Mouse (Mus musculus) limb, embryonic 15.5 days (tissue): ENCODE measurements around the gene Lrrc58. TPM values are rescaled to one million over a fixed set of nuclear protein-coding genes. Genes with fewer than 3 reads are reported as not detected.

Experiments
- ATAC-seq: fragments of 200-750 bp; cut with Nextera tagmentation; 2 replicates; pipeline ENCODE4 v1.8.0; 2017; ENCODE audit warnings: low read depth, moderate TSS enrichment; ENCODE audit not compliant: insufficient number of reproducible peaks, low FRiP score, low TSS enrichment
- H3K27ac ChIP-seq: fragments of 300-500 bp; sonication (generic); 2 replicates; pipeline ENCODE4 v1.5.1; 2015; ENCODE audit warnings: moderate library complexity, mild to moderate bottlenecking, inconsistent platforms
- H3K27me3 ChIP-seq: fragments of 300-500 bp; sonication (generic); 2 replicates; pipeline ENCODE4 v1.6.1; 2015; ENCODE audit warnings: inconsistent platforms
- H3K36me3 ChIP-seq: fragments of 300-500 bp; sonication (generic); 2 replicates; pipeline ENCODE4 v1.6.1; 2015; ENCODE audit warnings: inconsistent platforms
- H3K4me1 ChIP-seq: fragments of 300-500 bp; sonication (generic); 2 replicates; pipeline ENCODE4 v1.6.1; 2015; ENCODE audit warnings: inconsistent platforms
- H3K4me2 ChIP-seq: fragments of 300-500 bp; sonication (generic); 2 replicates; pipeline ENCODE4 v1.6.1; 2015; ENCODE audit warnings: mild to moderate bottlenecking, inconsistent platforms
- H3K4me3 ChIP-seq: fragments of 300-500 bp; sonication (generic); 2 replicates; pipeline ENCODE4 v1.5.1; 2015; ENCODE audit warnings: mild to moderate bottlenecking, inconsistent platforms
- H3K9ac ChIP-seq: fragments of 300-500 bp; sonication (generic); 2 replicates; pipeline ENCODE4 v1.6.1; 2015; ENCODE audit warnings: inconsistent platforms
- H3K9me3 ChIP-seq: fragments of 300-500 bp; sonication (generic); 2 replicates; pipeline ENCODE4 v1.6.1; 2016; ENCODE audit warnings: inconsistent platforms
- WGBS: fragments of 180-500 bp; shearing (Covaris S2); methylation state at CpG from one replicate; pipeline ENCODE4 v1.1.7; 2015; 5-methylcytosine and 5-hydroxymethylcytosine counted together
- polyA plus RNA-seq: library from polyadenylated mRNA; unstranded; fragments of >200 nt; fragmentation: Nextera tagmentation; extraction: Ambion mirVana; gene quantifications from 2 replicates; pipeline ENCODE4 v1.2.1, GENCODE M21; 2015

Gene Lrrc58
- polyA plus RNA-seq, 1 experiment from 2014 or later = 53.1 TPM

DNA sequence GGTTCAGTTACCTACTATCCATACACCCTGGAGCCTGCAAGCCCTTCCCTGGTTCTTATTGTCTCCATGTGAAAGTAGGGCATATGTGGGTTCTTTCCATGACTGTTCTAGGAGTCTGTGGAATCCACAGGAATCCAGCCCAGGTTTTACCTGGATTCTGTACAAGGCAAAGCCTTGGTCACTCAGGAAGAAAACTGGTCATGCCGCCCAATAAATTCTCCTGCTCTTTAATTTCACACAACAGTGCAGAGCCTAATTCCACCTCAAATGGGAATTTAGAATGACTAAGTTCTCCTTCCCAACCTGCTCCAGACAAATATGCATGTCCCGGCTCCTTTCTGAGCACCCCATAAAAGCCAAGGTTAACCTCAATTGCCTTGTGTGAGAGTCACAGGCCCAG, 31.2 kb downstream of the Lrrc58 start:
- no peak overlapping the region for H3K4me2 ChIP-seq
- 13% methylated on average over 2 of the region's 2 CpGs for WGBS
- H3K4me1 ChIP-seq = peaks cover 6% of the 10 kb centered on the region; the same call in 1 of the 2 replicates
- no peak for ATAC-seq
- no peaks in the 10 kb centered on the region for H3K36me3 ChIP-seq
- no peaks in the 10 kb centered on the region for H3K9me3 ChIP-seq
- H3K27me3 ChIP-seq = no peaks in the 10 kb centered on the region
- no peak overlapping the region for H3K9ac ChIP-seq
- H3K4me3 ChIP-seq = no peak overlapping the region
- peak overlapping the region; percentile 13; the same call in 1 of the 2 replicates for H3K27ac ChIP-seq

DNA sequence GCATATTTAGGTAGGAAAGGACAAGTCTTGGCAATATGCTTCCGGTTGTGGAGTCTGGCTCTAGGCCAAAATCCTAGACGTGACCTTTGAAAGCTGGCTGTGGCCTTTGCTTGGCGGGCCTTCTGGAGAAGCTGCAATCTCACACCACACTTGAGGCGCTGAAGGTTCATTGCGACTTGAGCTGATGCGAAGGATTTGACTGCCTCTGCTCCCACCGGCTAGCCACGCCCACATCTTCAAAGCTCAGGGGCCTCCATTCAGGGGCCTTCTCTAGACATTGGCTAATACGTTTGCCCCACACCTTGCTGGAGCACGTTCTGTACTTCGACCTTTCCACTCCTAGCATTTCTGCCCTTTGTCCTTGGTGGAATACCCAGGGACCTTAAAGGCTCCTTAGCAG, 33.1 kb downstream of the Lrrc58 start:
- no peak for ATAC-seq
- 38% methylated on average over 11 of the region's 11 CpGs for WGBS
- Histone ChIP-seq H3K36me3 (no peaks in the 10 kb centered on the region), H3K4me2 (no peak overlapping the region), H3K9ac (no peak overlapping the region), H3K4me3 (no peak overlapping the region), H3K27ac (no peak overlapping the region), H3K27me3 (no peaks in the 10 kb centered on the region), H3K4me1 (peaks cover 6% of the 10 kb centered on the region; the same call in 1 of the 2 replicates), H3K9me3 (no peaks in the 10 kb centered on the region)

DNA sequence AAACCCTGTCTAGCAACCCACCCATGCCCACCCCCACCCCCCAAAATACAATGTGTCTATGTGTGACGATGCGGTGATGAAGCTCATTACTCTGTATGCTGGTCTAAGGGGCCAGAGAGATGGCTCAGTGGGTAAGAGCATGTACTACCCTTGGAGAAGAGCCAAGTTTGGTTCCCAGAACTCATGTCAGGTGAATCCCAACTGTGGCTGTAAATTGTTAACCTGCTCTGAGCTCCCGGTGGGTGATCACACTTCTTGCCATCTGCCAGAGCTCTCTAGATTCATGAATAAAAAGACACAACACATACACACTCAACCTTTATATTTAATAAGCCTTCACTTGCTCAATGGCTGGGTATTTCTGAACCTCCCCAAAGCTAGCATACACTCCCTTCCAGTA, 38.3 kb downstream of the Lrrc58 start:
- ATAC-seq = no peak
- Histone ChIP-seq H3K27ac (no peak overlapping the region), H3K4me1 (no peaks in the 10 kb centered on the region), H3K4me3 (no peak overlapping the region), H3K4me2 (no peak overlapping the region), H3K9me3 (no peaks in the 10 kb centered on the region), H3K36me3 (no peaks in the 10 kb centered on the region), H3K27me3 (no peaks in the 10 kb centered on the region), H3K9ac (no peak overlapping the region)
- 88% methylated on average over 3 of the region's 3 CpGs for WGBS

DNA sequence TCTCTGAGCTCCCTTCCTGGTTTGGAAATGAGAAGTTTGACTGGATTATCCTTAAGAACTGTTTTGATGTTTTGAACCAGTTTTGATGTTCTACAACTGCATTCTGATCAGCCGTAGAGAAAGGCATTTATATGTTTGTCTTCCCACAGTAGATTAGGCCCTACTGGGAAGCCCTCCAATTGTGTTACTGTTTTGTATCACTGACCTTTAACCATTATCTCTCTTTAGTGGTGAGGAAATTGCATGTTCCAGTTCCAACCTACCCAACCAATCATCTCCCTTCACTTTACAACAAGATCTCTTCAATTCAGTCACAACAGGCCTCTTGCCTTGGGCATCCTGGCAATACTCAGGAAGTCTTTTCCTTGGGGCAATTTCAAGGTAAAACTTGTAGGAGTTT, 42.9 kb downstream of the Lrrc58 start:
- no peak for ATAC-seq

DNA sequence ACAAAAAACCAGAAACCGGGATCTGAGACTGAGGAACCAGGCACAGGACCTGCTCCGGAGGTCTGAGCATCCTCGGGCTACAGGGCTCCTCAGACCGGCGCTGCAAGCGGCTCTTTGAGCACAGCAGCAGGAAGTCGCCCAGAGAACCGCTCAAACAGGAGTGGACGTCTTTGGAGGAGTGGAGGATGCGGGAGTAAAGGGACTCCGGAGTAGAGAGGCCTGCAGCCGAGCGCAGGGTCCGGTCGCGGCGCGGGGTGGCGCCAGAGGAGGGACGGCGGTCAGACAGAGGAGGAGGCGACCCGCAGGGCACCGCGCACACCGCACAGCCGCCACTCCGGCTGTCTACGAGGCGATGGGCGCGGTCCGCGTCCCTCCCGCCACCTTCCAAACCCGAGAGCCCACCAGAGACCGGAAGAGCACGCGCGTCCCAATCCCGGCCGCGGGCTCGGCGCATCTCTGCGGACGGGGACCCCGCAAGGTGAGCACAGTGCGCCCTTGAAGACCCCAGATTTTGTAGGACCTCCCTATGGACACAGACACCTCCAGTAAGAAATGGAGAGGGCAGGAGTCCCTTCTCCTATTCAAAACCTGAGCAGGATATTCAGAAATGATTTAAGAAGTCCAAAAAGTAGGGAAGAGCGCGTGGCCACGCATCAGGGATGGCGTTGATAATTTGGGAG, 48.1 kb downstream of the Lrrc58 start, which contains the start of gene Gpr156:
TSS of gene Gpr156 (plus strand) at position 359 of the 680 bp plus-strand sequence.
- H3K4me1 ChIP-seq = peaks cover 9% of the 10 kb centered on the region
- peak within 1 kb of the TSS; percentile 54 for H3K4me3 ChIP-seq
- peak within 1 kb of the TSS; percentile 96 for H3K4me2 ChIP-seq
- no peaks in the 10 kb centered on the region for H3K9me3 ChIP-seq
- H3K27ac ChIP-seq = no peak within 1 kb of the TSS
- H3K27me3 ChIP-seq = peaks cover 14% of the 10 kb centered on the region; the same call in 1 of the 2 replicates
- no peak for ATAC-seq
- H3K36me3 ChIP-seq = no peaks in the 10 kb centered on the region
- peak within 1 kb of the TSS; percentile 40 for H3K9ac ChIP-seq
- WGBS = 2% methylated on average over 45 of the region's 53 CpGs

More for the DNA sequence above, 42.9 kb downstream of the Lrrc58 start:
- WGBS = 88% methylated on average over 1 of the region's 1 CpGs
- H3K27ac ChIP-seq = no peak overlapping the region
- H3K4me3 ChIP-seq = no peak overlapping the region
- H3K9me3 ChIP-seq = no peaks in the 10 kb centered on the region
- H3K27me3 ChIP-seq = peaks cover 5% of the 10 kb centered on the region; the same call in 1 of the 2 replicates
- H3K36me3 ChIP-seq = no peaks in the 10 kb centered on the region
- peaks cover 4% of the 10 kb centered on the region; the same call in 1 of the 2 replicates for H3K4me1 ChIP-seq
- H3K4me2 ChIP-seq = no peak overlapping the region
- no peak overlapping the region for H3K9ac ChIP-seq

DNA sequence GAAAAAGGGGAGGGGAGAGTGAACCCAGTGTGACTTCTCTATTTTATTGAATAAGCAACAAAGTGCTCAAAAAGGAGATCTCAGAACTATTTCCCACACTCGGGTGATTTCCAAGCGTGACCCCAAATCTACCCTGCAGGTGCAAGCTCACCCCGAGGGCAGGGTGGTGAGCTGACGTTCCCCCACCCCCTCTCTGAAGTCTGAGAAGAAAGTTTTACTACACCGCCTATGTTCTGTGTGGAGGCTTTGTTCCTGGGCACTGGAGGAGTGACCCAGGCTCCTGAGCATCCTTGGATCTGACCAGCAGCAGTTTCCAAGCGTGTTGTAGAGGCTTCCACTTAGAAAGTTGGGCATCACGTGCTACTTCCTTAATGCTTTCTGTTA, 48.6 kb downstream of the Lrrc58 start:
- ATAC-seq = no peak
- Histone ChIP-seq H3K27me3 (peaks cover 14% of the 10 kb centered on the region; the same call in 1 of the 2 replicates), H3K9ac (no peak overlapping the region), H3K36me3 (no peaks in the 10 kb centered on the region), H3K4me3 (peak overlapping the region; percentile 54), H3K4me1 (peaks cover 9% of the 10 kb centered on the region), H3K4me2 (peak overlapping the region; percentile 96), H3K9me3 (no peaks in the 10 kb centered on the region), H3K27ac (no peak overlapping the region)
- 15% methylated on average over 7 of the region's 7 CpGs for WGBS

DNA sequence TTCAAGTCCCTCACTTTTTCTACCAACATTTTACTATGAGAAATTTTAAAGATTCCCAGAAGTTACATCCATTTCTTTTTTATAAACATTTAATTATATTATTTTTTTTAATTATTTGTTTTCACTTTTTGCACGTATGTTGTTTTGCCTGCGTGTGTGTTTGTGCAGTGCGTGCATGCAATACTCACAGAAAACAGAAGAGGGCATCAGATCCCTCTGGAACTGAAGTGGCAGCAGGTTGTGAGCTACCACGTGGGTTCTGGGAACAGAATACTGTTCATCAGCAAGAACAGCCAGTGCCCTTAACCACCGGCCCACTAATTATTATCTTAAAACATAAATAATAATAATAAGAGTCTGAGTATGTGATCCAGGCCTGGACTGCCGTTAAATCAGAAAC, 50.8 kb downstream of the Lrrc58 start:
- Histone ChIP-seq H3K4me2 (no peak overlapping the region), H3K27me3 (peaks cover 14% of the 10 kb centered on the region; the same call in 1 of the 2 replicates), H3K36me3 (no peaks in the 10 kb centered on the region), H3K9ac (no peak overlapping the region), H3K4me3 (no peak overlapping the region), H3K4me1 (peaks cover 9% of the 10 kb centered on the region), H3K27ac (no peak overlapping the region), H3K9me3 (no peaks in the 10 kb centered on the region)
- WGBS = 89% methylated on average over 6 of the region's 6 CpGs
- no peak for ATAC-seq

DNA sequence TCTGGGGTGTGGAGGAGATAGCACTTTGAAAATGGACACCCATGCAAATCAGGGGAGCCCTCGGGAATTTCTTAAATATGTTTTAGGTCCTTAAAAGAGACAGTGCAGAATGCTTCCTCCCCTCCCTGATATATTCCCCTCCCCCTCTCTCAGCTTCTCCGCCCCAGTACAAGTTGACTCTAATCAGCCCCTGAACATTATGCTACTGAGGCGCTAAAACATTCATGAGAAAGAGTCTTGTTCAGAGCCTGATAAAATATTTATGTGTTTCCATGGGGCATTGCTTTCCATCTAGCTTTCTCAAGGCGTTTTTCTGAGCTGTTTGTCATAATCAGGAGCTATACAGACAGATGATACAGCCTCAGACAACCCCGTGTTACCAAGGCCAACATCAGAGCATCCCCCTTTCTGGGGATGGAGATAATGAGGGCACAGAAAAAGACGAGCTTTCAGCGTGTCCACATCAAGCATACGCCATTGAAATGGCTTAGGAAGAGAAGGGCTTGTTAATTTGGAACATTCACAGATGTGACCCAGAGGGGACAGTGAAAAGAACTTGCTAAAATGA, 52.7 kb downstream of the Lrrc58 start:
- Histone ChIP-seq H3K36me3 (no peaks in the 10 kb centered on the region), H3K4me2 (no peak overlapping the region), H3K27ac (no peak overlapping the region), H3K9ac (no peak overlapping the region), H3K4me1 (peaks cover 5% of the 10 kb centered on the region), H3K27me3 (peaks cover 10% of the 10 kb centered on the region; the same call in 1 of the 2 replicates), H3K9me3 (no peaks in the 10 kb centered on the region), H3K4me3 (no peak overlapping the region)
- no peak for ATAC-seq
- 64% methylated on average over 8 of the region's 8 CpGs for WGBS

DNA sequence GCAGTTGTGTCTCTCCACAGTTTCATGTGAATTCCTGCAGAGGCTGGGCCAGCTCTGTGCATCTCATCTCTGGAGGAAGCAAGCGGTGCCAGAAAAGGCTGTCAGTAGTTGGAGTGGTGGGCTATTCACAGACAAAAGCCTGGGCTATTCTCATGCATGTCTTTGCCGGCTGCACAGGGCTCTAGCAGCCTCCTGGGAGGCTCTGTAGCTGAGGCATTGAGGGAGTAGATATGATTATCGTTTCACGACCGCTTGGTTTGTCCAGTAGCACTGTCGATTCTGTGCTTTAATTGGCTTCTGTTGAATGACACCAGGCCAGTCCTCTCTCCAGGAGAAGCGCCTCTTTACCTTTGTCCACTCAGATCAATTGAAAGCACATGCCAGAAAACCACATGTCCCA, 57.9 kb downstream of the Lrrc58 start:
- Histone ChIP-seq H3K9me3 (no peaks in the 10 kb centered on the region), H3K9ac (no peak overlapping the region), H3K4me3 (no peak overlapping the region), H3K27ac (no peak overlapping the region), H3K4me2 (no peak overlapping the region), H3K4me1 (no peaks in the 10 kb centered on the region; the same call in 1 of the 2 replicates), H3K27me3 (no peaks in the 10 kb centered on the region), H3K36me3 (no peaks in the 10 kb centered on the region)
- no peak for ATAC-seq
- WGBS = 45% methylated on average over 7 of the region's 7 CpGs

DNA sequence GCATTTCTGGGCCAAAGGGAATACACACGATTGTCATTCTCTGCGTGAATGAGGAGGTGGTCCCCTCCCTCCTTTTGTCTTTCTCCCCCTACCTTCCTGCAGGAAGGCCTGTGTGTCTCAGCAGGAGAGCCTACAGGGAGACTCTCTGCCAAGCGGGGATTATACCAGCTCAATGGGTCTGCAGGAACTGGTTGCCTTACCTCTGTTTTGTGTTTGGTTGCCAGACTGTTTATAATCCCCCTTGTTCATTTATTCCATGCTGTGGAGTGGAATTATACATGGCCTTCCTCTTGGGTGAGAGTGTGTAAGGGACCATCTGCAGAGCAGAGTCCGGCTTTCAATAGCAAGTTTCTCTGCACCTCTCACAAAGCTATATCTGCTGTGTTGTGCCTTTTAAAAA, 58.9 kb downstream of the Lrrc58 start:
- Histone ChIP-seq H3K9me3 (no peaks in the 10 kb centered on the region), H3K4me3 (no peak overlapping the region), H3K4me2 (no peak overlapping the region), H3K9ac (no peak overlapping the region), H3K4me1 (no peaks in the 10 kb centered on the region; the same call in 1 of the 2 replicates), H3K36me3 (no peaks in the 10 kb centered on the region), H3K27ac (no peak overlapping the region), H3K27me3 (no peaks in the 10 kb centered on the region)
- 61% methylated on average over 4 of the region's 4 CpGs for WGBS
- ATAC-seq = no peak

DNA sequence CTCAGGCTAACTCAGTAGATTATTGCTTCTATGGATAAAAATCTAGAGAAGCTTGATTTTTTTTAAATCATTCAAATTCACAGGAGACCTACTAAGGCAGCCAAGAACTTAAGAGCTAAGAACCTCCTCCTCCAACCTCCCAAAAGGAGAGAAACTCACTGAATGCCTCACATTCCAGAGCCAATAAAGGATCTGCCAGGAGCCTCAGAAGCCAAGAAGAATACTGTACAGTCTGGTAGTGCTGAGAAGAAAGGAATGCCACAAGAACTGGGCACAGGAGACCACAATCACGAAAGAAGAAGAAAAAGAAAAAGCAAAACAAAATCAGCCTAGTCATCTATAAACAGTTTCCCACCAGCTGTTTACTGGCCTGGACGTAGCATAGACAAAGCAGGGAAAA, 60.8 kb downstream of the Lrrc58 start:
- no peak overlapping the region for H3K4me3 ChIP-seq

DNA sequence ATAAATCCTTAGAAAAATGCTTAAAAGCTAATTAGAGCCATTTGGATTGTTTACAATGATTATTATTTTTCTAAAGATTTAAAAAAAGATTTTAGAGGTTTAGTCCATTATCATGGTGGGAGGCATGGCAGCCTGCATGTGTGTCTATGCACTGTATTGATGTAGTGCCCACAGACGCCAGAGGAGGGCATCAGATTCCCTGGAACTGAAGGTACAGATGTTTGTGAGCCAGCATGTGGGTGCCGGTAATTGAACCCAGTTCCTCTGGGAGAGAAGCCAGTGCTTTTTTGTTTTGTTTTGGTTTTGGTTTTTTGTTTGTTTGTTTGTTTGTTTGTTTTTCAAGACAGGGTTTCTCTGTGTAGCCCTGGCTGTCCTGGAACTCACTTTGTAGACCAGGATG, 61.4 kb downstream of the Lrrc58 start:
- Histone ChIP-seq H3K36me3 (no peaks in the 10 kb centered on the region), H3K27ac (no peak overlapping the region), H3K27me3 (no peaks in the 10 kb centered on the region), H3K4me2 (no peak overlapping the region), H3K4me3 (no peak overlapping the region), H3K4me1 (no peaks in the 10 kb centered on the region; the same call in 1 of the 2 replicates), H3K9me3 (no peaks in the 10 kb centered on the region), H3K9ac (no peak overlapping the region)
- WGBS = 86% methylated on average over 2 of the region's 2 CpGs
- no peak for ATAC-seq

More for the DNA sequence above, 60.8 kb downstream of the Lrrc58 start:
- H3K9ac ChIP-seq = no peak overlapping the region
- H3K9me3 ChIP-seq = no peaks in the 10 kb centered on the region
- no peaks in the 10 kb centered on the region for H3K27me3 ChIP-seq
- H3K4me2 ChIP-seq = no peak overlapping the region
- H3K36me3 ChIP-seq = no peaks in the 10 kb centered on the region
- no peak for ATAC-seq
- WGBS = 45% methylated on average over 2 of the region's 2 CpGs
- peak overlapping the region; percentile 55; the same call in 1 of the 2 replicates for H3K27ac ChIP-seq
- no peaks in the 10 kb centered on the region; the same call in 1 of the 2 replicates for H3K4me1 ChIP-seq
